Mouse (Mus musculus) embryonic facial prominence, embryonic 12.5 days (tissue): ENCODE data around the gene Gadd45b. TPM values are rescaled to one million over a fixed set of nuclear protein-coding genes. Genes with fewer than 3 reads are reported as not detected.
A peak's percentile ranks its signal among the peaks of the same experiment; 100 is the strongest.

Source experiments
- ATAC-seq: fragments of 200-750 bp; cut with Nextera tagmentation; 2 replicates; pipeline ENCODE4 v1.8.0; 2017; ENCODE audit not compliant: insufficient number of reproducible peaks, insufficient read depth, low FRiP score, low TSS enrichment
- H3K27ac ChIP-seq: fragments of 300-500 bp; sonication (generic); 2 replicates; pipeline ENCODE4 v1.5.1; 2016; ENCODE audit warnings: mild to moderate bottlenecking
- H3K27me3 ChIP-seq: fragments of 300-500 bp; sonication (generic); 2 replicates; pipeline ENCODE4 v1.6.1; 2016; ENCODE audit warnings: mild to moderate bottlenecking, moderate library complexity
- H3K36me3 ChIP-seq: fragments of 300-500 bp; sonication (generic); 2 replicates; pipeline ENCODE4 v1.6.1; 2016; ENCODE audit warnings: mild to moderate bottlenecking
- H3K4me1 ChIP-seq: fragments of 300-500 bp; sonication (generic); 2 replicates; pipeline ENCODE4 v1.6.1; 2016
- H3K4me2 ChIP-seq: fragments of 300-500 bp; sonication (generic); replicated peaks from 2 replicates; pipeline ENCODE4 v1.6.1; 2016; ENCODE audit warnings: mild to moderate bottlenecking, moderate library complexity
- H3K4me3 ChIP-seq: fragments of 300-500 bp; sonication (generic); 2 replicates; pipeline ENCODE4 v1.5.1; 2016; ENCODE audit warnings: mild to moderate bottlenecking
- H3K9ac ChIP-seq: fragments of 300-500 bp; sonication (generic); 2 replicates; pipeline ENCODE4 v1.6.1; 2016; ENCODE audit warnings: mild to moderate bottlenecking, moderate library complexity
- H3K9me3 ChIP-seq: fragments of 300-500 bp; sonication (generic); 2 replicates; pipeline ENCODE4 v1.6.1; 2016; ENCODE audit warnings: mild to moderate bottlenecking, moderate library complexity
- WGBS: fragments of 180-500 bp; shearing (Covaris S2); methylation state at CpG from one replicate; pipeline ENCODE4 v1.1.7; 2016; 5-methylcytosine and 5-hydroxymethylcytosine counted together
- polyA plus RNA-seq: library from polyadenylated mRNA; unstranded; fragments of >200 nt; fragmentation: Nextera tagmentation; extraction: Ambion mirVana; gene quantifications from 2 replicates; pipeline ENCODE4 v1.2.1, GENCODE M21; 2016

The Gadd45b gene
- polyA plus RNA-seq, 1 experiment from 2014 or later, result 15.9 TPM

- peak overlapping the region; percentile 86 for H3K4me3 ChIP-seq
- H3K4me1 ChIP-seq, result peaks cover 19% of the 10 kb centered on the region
- no peaks in the 10 kb centered on the region for H3K9me3 ChIP-seq
- H3K27me3 ChIP-seq, result no peaks in the 10 kb centered on the region
- 11% methylated on average over 25 of the region's 25 CpGs for WGBS
- H3K36me3 ChIP-seq, result peaks cover 33% of the 10 kb centered on the region
- peak overlapping the region; percentile 95 for H3K4me2 ChIP-seq
- peak overlapping the region; percentile 83 for H3K27ac ChIP-seq
- H3K9ac ChIP-seq, result peak overlapping the region; percentile 87
- ATAC-seq, result 0 out of 2 replicates have a peak, but pooled peaks have one; percentile 0
These were observed 30.1 kb upstream of the Gadd45b start for GRCm38 (mm10) chr10:80899591-80900317.

GRCm38 (mm10) chr10:80900318-80901247, 29.3 kb upstream of the Gadd45b start, which contains the start of gene Timm13:
Timm13 (minus strand) TSS chr10:80900969.
- Histone ChIP-seq H3K4me2 (peak within 1 kb of the TSS; percentile 95), H3K4me3 (peak within 1 kb of the TSS; percentile 86), H3K9me3 (no peaks in the 10 kb centered on the region), H3K27me3 (no peaks in the 10 kb centered on the region), H3K27ac (peak within 1 kb of the TSS; percentile 83), H3K36me3 (peaks cover 41% of the 10 kb centered on the region), H3K4me1 (peaks cover 19% of the 10 kb centered on the region), H3K9ac (peak within 1 kb of the TSS; percentile 87)
- WGBS, result under 1% methylated on average over 72 of the region's 72 CpGs
- ATAC-seq, result peak; percentile 91

- H3K9me3 ChIP-seq, result no peaks in the 10 kb centered on the region
- H3K4me1 ChIP-seq, result peaks cover 19% of the 10 kb centered on the region
- H3K4me3 ChIP-seq, result no peak overlapping the region
- H3K27me3 ChIP-seq, result no peaks in the 10 kb centered on the region
- H3K9ac ChIP-seq, result peak overlapping the region; percentile 5; the same call in 1 of the 2 replicates
- no peak for ATAC-seq
- WGBS, result 88% methylated on average over 19 of the region's 19 CpGs
- H3K27ac ChIP-seq, result peak overlapping the region; percentile 55; the same call in 1 of the 2 replicates
- peak overlapping the region; percentile 95; the same call in 1 of the 2 replicates for H3K4me2 ChIP-seq
- H3K36me3 ChIP-seq, result peaks cover 52% of the 10 kb centered on the region
These were observed 28.2 kb upstream of the Gadd45b start for GRCm38 (mm10) chr10:80901409-80902272.

GRCm38 (mm10) chr10:80902273-80902940, 27.5 kb upstream of the Gadd45b start:
- ATAC-seq, result no peak
- Histone ChIP-seq H3K27me3 (no peaks in the 10 kb centered on the region), H3K27ac (no peak overlapping the region), H3K9me3 (no peaks in the 10 kb centered on the region), H3K4me3 (no peak overlapping the region), H3K9ac (no peak overlapping the region), H3K4me2 (no peak overlapping the region), H3K36me3 (peaks cover 57% of the 10 kb centered on the region), H3K4me1 (peaks cover 19% of the 10 kb centered on the region)
- WGBS, result 94% methylated on average over 9 of the region's 9 CpGs

DNA sequence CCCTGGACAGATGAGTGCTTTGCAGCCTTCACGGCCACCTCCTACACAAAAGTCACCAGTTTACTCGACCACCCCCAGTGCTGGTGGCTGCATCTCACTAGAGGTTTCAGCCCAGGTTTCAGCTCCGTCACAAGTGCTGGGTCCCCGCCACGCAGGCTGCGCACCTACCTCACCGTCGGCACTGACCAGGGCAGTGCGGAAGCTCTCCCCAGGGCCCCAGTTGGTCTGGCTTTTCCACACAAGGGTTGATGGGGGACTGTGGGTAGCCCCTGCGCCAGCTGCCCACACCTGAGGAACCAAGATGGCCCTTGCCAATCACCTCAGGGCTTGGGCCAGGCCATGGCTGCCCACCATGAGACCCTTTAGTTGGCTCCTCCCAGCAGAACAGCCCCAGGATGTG, 26.6 kb upstream of the Gadd45b start:
- H3K27me3 ChIP-seq, result no peaks in the 10 kb centered on the region
- no peak overlapping the region for H3K4me3 ChIP-seq
- H3K27ac ChIP-seq, result no peak overlapping the region
- H3K4me2 ChIP-seq, result no peak overlapping the region
- ATAC-seq, result no peak
- H3K36me3 ChIP-seq, result peaks cover 65% of the 10 kb centered on the region
- peaks cover 14% of the 10 kb centered on the region for H3K4me1 ChIP-seq
- no peaks in the 10 kb centered on the region for H3K9me3 ChIP-seq
- 86% methylated on average over 10 of the region's 10 CpGs for WGBS
- H3K9ac ChIP-seq, result no peak overlapping the region

DNA sequence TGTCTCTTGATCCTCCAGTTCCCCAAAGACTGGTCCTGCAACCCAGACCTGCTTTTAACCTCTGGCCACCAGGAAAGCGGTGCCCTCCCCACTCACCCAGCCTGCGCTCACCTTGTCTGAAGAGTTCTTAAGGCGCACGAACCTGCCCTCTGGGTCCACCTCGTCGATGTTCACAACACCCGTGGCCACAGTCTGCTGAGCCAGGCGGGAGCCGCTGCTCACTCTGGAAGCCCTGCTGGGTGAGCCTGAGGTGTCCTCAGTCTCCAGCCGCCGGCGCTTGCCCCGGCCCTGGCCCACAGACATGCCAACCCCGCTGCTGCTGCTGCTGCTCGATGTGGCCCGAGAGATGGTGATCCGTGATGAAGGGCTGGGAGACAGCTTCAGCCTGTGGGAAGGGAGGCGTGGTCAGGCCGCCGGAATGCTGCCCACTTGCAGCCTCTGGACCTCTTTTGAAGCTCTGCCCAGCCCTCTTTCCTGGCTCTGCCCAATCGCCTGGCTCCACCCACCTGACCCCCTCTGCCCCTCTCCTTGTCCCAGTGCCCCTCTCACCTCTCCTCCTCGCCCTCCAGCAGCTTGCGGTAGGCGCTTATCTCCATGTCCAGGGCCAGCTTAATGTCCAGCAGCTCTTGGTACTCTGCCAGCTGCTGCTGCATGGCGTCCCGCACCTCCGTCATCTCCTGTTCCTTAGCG, 25.7 kb upstream of the Gadd45b start:
- Histone ChIP-seq H3K9ac (no peak overlapping the region), H3K9me3 (no peaks in the 10 kb centered on the region), H3K4me2 (no peak overlapping the region), H3K27me3 (no peaks in the 10 kb centered on the region), H3K4me1 (peaks cover 12% of the 10 kb centered on the region), H3K4me3 (no peak overlapping the region), H3K27ac (no peak overlapping the region), H3K36me3 (peaks cover 69% of the 10 kb centered on the region)
- WGBS, result 89% methylated on average over 28 of the region's 28 CpGs
- ATAC-seq, result no peak

DNA sequence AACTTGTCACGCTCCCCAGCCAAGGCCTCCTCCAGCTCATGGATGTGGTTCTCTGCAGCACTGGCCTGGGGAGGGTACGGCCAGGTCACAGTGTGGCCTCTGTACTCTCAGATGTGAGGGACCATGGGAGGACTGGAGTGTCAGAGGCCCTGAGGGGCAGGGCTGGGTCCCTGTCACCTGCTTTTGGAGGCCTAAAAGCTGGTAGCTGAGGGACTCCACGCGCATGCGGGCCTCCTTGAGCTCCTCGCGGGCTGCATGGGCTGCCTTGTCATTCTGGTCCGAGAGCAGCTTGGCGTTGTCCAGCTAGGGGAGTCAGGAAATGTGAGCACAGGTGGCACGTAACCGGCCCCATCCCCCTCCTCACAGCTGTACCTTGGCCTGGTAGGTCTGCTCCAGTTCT, 25.2 kb upstream of the Gadd45b start:
- no peak for ATAC-seq
- no peaks in the 10 kb centered on the region for H3K27me3 ChIP-seq
- no peak overlapping the region for H3K4me2 ChIP-seq
- peaks cover 72% of the 10 kb centered on the region for H3K36me3 ChIP-seq
- H3K9me3 ChIP-seq, result no peaks in the 10 kb centered on the region
- no peak overlapping the region for H3K4me3 ChIP-seq
- no peak overlapping the region for H3K9ac ChIP-seq
- no peak overlapping the region for H3K27ac ChIP-seq
- 92% methylated on average over 11 of the region's 11 CpGs for WGBS
- peaks cover 7% of the 10 kb centered on the region for H3K4me1 ChIP-seq

- Histone ChIP-seq H3K4me2 (no peak overlapping the region), H3K27ac (no peak overlapping the region), H3K9ac (no peak overlapping the region), H3K9me3 (no peaks in the 10 kb centered on the region), H3K36me3 (peaks cover 90% of the 10 kb centered on the region), H3K4me3 (no peak overlapping the region), H3K27me3 (no peaks in the 10 kb centered on the region), H3K4me1 (no peaks in the 10 kb centered on the region)
- ATAC-seq, result no peak
- 93% methylated on average over 22 of the region's 22 CpGs for WGBS
These were observed 20.3 kb upstream of the Gadd45b start for GRCm38 (mm10) chr10:80909375-80910162.

GRCm38 (mm10) chr10:80911354-80911753, 18.5 kb upstream of the Gadd45b start:
- Histone ChIP-seq H3K36me3 (peaks cover 83% of the 10 kb centered on the region), H3K9ac (no peak overlapping the region), H3K9me3 (no peaks in the 10 kb centered on the region), H3K4me1 (peaks cover 3% of the 10 kb centered on the region; the same call in 1 of the 2 replicates), H3K4me2 (no peak overlapping the region), H3K4me3 (no peak overlapping the region), H3K27ac (no peak overlapping the region), H3K27me3 (no peaks in the 10 kb centered on the region)
- ATAC-seq, result 0 out of 2 replicates have a peak, but pooled peaks have one; percentile 10
- 94% methylated on average over 4 of the region's 4 CpGs for WGBS

DNA sequence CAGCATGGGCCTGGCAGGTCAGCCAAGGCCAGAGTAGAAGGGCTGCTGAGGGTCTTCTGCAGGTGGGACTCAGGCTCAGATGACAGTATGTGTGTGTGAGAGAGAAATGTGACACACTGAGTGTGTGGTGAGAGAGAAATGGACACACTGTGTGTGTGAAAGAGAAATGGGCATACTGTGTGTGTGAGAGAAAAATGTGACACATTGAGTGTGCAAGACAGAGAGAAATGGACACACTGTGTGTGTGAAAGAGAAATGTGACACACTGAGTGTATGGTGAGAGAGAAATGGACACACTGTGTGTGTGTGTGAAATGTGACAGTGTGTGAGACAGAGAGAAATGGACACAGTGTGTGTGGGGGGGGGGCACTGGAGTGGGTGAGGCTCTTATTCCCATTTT, 18.0 kb upstream of the Gadd45b start:
- no peaks in the 10 kb centered on the region for H3K27me3 ChIP-seq
- H3K9me3 ChIP-seq, result no peaks in the 10 kb centered on the region
- H3K9ac ChIP-seq, result no peak overlapping the region
- H3K27ac ChIP-seq, result no peak overlapping the region
- H3K36me3 ChIP-seq, result peaks cover 80% of the 10 kb centered on the region
- no peak overlapping the region for H3K4me3 ChIP-seq
- ATAC-seq, result no peak
- H3K4me2 ChIP-seq, result no peak overlapping the region
- peaks cover 9% of the 10 kb centered on the region for H3K4me1 ChIP-seq
